Mouse (Mus musculus) heart, embryonic 14.5 days (tissue): ENCODE measurements around the gene Cxcl2. TPM values are rescaled to one million over a fixed set of nuclear protein-coding genes. Genes with fewer than 3 reads are reported as not detected.
A peak's percentile ranks its signal among the peaks of the same experiment; 100 is the strongest.

Source experiments
- ATAC-seq: fragments of 200-750 bp; cut with Nextera tagmentation; 2 replicates; pipeline ENCODE4 v1.8.0; 2017; ENCODE audit warnings: low read depth, moderate TSS enrichment; ENCODE audit not compliant: insufficient number of reproducible peaks, insufficient read depth, low FRiP score
- H3K27ac ChIP-seq, 2 experiments: fragments of 200-500 bp in 1 of 2; fragments of 300-500 bp in 1 of 2; sonication (generic) in 1 of 2; replicated peaks in 1 of 2; 2 replicates each; pipeline ENCODE4 v1.5.1; 2012 to 2014; ENCODE audit warnings: low read depth in 2 of 2, low read length in 2 of 2, control low read depth in 1 of 2, mild to moderate bottlenecking in 1 of 2, mixed read lengths in 1 of 2; ENCODE audit not compliant: control insufficient read depth in 1 of 2, insufficient read depth in 1 of 2
- H3K27me3 ChIP-seq: fragments of 300-500 bp; sonication (generic); 2 replicates; pipeline ENCODE4 v1.6.1; 2014; ENCODE audit warnings: mild to moderate bottlenecking, low read length, control low read depth; ENCODE audit not compliant: control insufficient read depth, insufficient read depth
- H3K36me3 ChIP-seq: fragments of 300-500 bp; sonication (generic); 2 replicates; pipeline ENCODE4 v1.6.1; 2014; ENCODE audit warnings: mild to moderate bottlenecking, control low read depth, low read length, mixed read lengths; ENCODE audit not compliant: control insufficient read depth, insufficient read depth
- H3K4me1 ChIP-seq, 2 experiments: fragments of 200-500 bp in 1 of 2; fragments of 300-500 bp in 1 of 2; sonication (generic) in 1 of 2; 2 replicates each; pipeline ENCODE4 v1.6.1; 2012 to 2014; ENCODE audit warnings: low read length in 2 of 2, control low read depth in 1 of 2, mixed read lengths in 1 of 2; ENCODE audit not compliant: control insufficient read depth in 2 of 2, insufficient read depth in 2 of 2
- H3K4me2 ChIP-seq: fragments of 300-500 bp; sonication (generic); 2 replicates; pipeline ENCODE4 v1.6.1; 2014; ENCODE audit warnings: mild to moderate bottlenecking, low read length
- H3K4me3 ChIP-seq, 2 experiments: fragments of 200-500 bp in 1 of 2; fragments of 300-500 bp in 1 of 2; sonication (generic) in 1 of 2; 2 replicates each; pipeline ENCODE4 v1.5.1; 2012 to 2014; ENCODE audit warnings: low read length in 2 of 2, mild to moderate bottlenecking in 2 of 2, control low read depth in 1 of 2, low read depth in 1 of 2, moderate library complexity in 1 of 2; ENCODE audit not compliant: control insufficient read depth in 1 of 2, insufficient read depth in 1 of 2
- H3K9ac ChIP-seq: fragments of 300-500 bp; sonication (generic); 2 replicates; pipeline ENCODE4 v1.6.1; 2014; ENCODE audit warnings: mild to moderate bottlenecking, low read length
- H3K9me3 ChIP-seq: fragments of 300-500 bp; sonication (generic); 2 replicates; pipeline ENCODE4 v1.6.1; 2016; ENCODE audit warnings: low read length, control low read depth; ENCODE audit not compliant: control insufficient read depth
- WGBS: fragments of 180-500 bp; shearing (Covaris S2); extraction: QIAGEN DNeasy Blood & Tissue Kit; methylation state at CpG from one replicate; pipeline ENCODE4 v1.1.7; 2014; 5-methylcytosine and 5-hydroxymethylcytosine counted together
- polyA plus RNA-seq: library from polyadenylated mRNA; unstranded; fragments of >200 nt; fragmentation: Nextera tagmentation; extraction: Ambion mirVana; gene quantifications from 2 replicates; pipeline ENCODE4 v1.2.1, GENCODE M21; 2014

The Cxcl2 gene
- polyA plus RNA-seq, 1 experiment from 2014 or later = 0.20 TPM

GRCm38 (mm10) chr5:90881682-90882081 lies 22.0 kb upstream of the Cxcl2 start:
- Histone ChIP-seq H3K27ac (no peak overlapping the region), H3K36me3 (no peaks in the 10 kb centered on the region), H3K4me1 (peaks cover 0 to 13% of the 10 kb centered on the region in 2 experiments; a peak in 2 of 4 replicates), H3K9me3 (no peaks in the 10 kb centered on the region), H3K27me3 (no peaks in the 10 kb centered on the region), H3K4me2 (no peak overlapping the region), H3K9ac (no peak overlapping the region), H3K4me3 (no peak overlapping the region)
- ATAC-seq = no peak
- 84% methylated on average over 5 of the region's 5 CpGs for WGBS

GRCm38 (mm10) chr5:90882146-90882545 lies 21.5 kb upstream of the Cxcl2 start:
- WGBS = 87% methylated on average over 5 of the region's 5 CpGs
- Histone ChIP-seq H3K27ac (no peak overlapping the region), H3K4me1 (peaks cover 0 to 10% of the 10 kb centered on the region in 2 experiments; a peak in 2 of 4 replicates), H3K27me3 (no peaks in the 10 kb centered on the region), H3K36me3 (no peaks in the 10 kb centered on the region), H3K4me2 (no peak overlapping the region), H3K9me3 (no peaks in the 10 kb centered on the region), H3K9ac (no peak overlapping the region), H3K4me3 (no peak overlapping the region)
- no peak for ATAC-seq

- Histone ChIP-seq H3K4me2 (no peak overlapping the region), H3K9ac (no peak overlapping the region), H3K36me3 (no peaks in the 10 kb centered on the region), H3K4me3 (no peak overlapping the region), H3K27me3 (no peaks in the 10 kb centered on the region), H3K27ac (no peak overlapping the region; a peak in 1 of 4 replicates), H3K4me1 (peaks cover 0 to 15% of the 10 kb centered on the region in 2 experiments; a peak in 2 of 4 replicates), H3K9me3 (no peaks in the 10 kb centered on the region)
- 24% methylated on average over 2 of the region's 2 CpGs for WGBS
- peak; percentile 59 for ATAC-seq
Observed at GRCm38 (mm10) chr5:90884628-90885242, 18.9 kb upstream of the Cxcl2 start.

GRCm38 (mm10) chr5:90888661-90889060 lies 15.0 kb upstream of the Cxcl2 start:
- no peak for ATAC-seq
- no peak overlapping the region for H3K4me3 ChIP-seq
- H3K9ac ChIP-seq = no peak overlapping the region
- no peaks in the 10 kb centered on the region for H3K9me3 ChIP-seq
- H3K4me2 ChIP-seq = no peak overlapping the region
- H3K27me3 ChIP-seq = no peaks in the 10 kb centered on the region
- peaks cover 7 to 21% of the 10 kb centered on the region in 2 experiments for H3K4me1 ChIP-seq
- whole genome bisulfite sequencing = 78% methylated on average over 5 of the region's 5 CpGs
- H3K27ac ChIP-seq = no peak overlapping the region
- no peaks in the 10 kb centered on the region for H3K36me3 ChIP-seq

DNA sequence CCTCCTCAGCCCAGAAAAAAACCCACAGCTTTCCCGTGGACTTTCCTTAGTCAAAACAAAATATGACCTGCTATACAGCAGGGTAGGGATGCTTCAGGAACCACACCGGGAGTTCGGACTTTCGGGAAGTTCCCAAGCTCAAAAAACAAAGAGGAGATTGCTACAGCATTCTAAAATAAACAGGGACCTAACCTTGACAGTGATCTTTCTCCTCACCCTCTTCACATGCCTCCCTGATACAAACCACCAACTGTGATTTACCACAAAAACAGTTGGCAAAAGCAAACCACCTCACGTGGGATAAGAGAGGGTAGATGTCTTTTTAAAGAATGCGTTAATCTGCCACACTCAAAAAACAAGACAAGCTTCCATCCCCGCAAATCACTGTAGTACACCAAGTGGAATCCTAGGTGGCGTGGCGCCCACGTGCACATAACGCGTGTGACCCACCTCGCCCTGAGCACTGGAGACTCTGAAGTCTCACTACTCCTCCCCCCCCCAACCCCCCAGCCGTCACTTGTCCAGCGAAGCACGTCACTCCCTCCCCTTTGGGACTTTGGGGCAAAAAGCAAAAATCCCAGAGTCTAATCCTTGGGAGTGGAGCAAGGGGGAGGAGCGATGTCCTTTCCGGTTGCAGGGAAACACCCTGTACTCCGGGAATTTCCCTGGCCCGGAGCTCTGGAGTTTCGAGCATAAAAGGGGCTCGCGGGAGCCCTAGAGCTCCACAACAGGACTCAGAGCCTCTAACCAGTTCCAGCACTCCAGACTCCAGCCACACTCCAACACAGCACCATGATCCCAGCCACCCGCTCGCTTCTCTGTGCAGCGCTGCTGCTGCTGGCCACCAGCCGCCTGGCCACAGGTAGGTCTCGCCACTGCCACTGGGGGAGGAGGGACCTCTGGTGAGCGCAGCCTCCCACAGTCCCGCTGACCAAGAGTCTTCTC lies 12.9 kb upstream of the Cxcl2 start, which contains the start of gene Cxcl1:
Gene Cxcl1 (plus strand): TSS at position 723 of the 945 bp plus-strand sequence.
- WGBS = 13% methylated on average over 30 of the region's 30 CpGs
- Histone ChIP-seq H3K9ac (peak within 1 kb of the TSS; percentile 72), H3K4me1 (peaks cover 7 to 11% of the 10 kb centered on the region in 2 experiments; a peak in 3 of 4 replicates), H3K4me3 (peak within 1 kb of the TSS; percentile 56), H3K27me3 (no peaks in the 10 kb centered on the region), H3K4me2 (peak within 1 kb of the TSS; percentile 90), H3K9me3 (no peaks in the 10 kb centered on the region), H3K27ac (no peak within 1 kb of the TSS), H3K36me3 (no peaks in the 10 kb centered on the region)
- ATAC-seq = peak; percentile 72; the same call in 1 of the 2 replicates

- no peaks in the 10 kb centered on the region for H3K9me3 ChIP-seq
- H3K27ac ChIP-seq = no peak overlapping the region
- ATAC-seq = no peak
- H3K4me1 ChIP-seq = peaks cover 7 to 11% of the 10 kb centered on the region in 2 experiments; a peak in 3 of 4 replicates
- WGBS = 28% methylated on average over 10 of the region's 10 CpGs
- no peaks in the 10 kb centered on the region for H3K36me3 ChIP-seq
- H3K9ac ChIP-seq = peak overlapping the region; percentile 72
- H3K4me3 ChIP-seq = peak overlapping the region; percentile 56
- peak overlapping the region; percentile 90 for H3K4me2 ChIP-seq
- no peaks in the 10 kb centered on the region for H3K27me3 ChIP-seq
Observed at GRCm38 (mm10) chr5:90891464-90891813, 12.2 kb upstream of the Cxcl2 start.

- Histone ChIP-seq H3K4me2 (no peak overlapping the region), H3K4me1 (peaks cover 7 to 9% of the 10 kb centered on the region in 2 experiments; a peak in 3 of 4 replicates), H3K27me3 (no peaks in the 10 kb centered on the region), H3K36me3 (no peaks in the 10 kb centered on the region), H3K4me3 (no peak overlapping the region), H3K27ac (no peak overlapping the region), H3K9me3 (no peaks in the 10 kb centered on the region), H3K9ac (no peak overlapping the region)
- 62% methylated on average over 8 of the region's 8 CpGs for WGBS
- ATAC-seq = no peak
Observed at GRCm38 (mm10) chr5:90894231-90894630, 9.4 kb upstream of the Cxcl2 start.
